Mouse (Mus musculus) intestine, embryonic 16.5 days (tissue): ENCODE data around the gene Psmb11. TPM values are rescaled to one million over a fixed set of nuclear protein-coding genes. Genes with fewer than 3 reads are reported as not detected.

Experiments
- ATAC-seq: fragments of 200-750 bp; cut with Nextera tagmentation; 2 replicates; pipeline ENCODE4 v1.8.0; 2017; ENCODE audit warnings: moderate TSS enrichment, moderate library complexity
- H3K27ac ChIP-seq: fragments of 300-500 bp; sonication (generic); 2 replicates; pipeline ENCODE4 v1.5.1; 2014; ENCODE audit warnings: mild to moderate bottlenecking, low read length
- H3K27me3 ChIP-seq: fragments of 300-500 bp; sonication (generic); replicated peaks from 2 replicates; pipeline ENCODE4 v1.6.1; 2014; ENCODE audit warnings: low read length, control low read depth, mixed read lengths; ENCODE audit not compliant: control insufficient read depth, insufficient read depth
- H3K36me3 ChIP-seq: fragments of 300-500 bp; sonication (generic); 2 replicates; pipeline ENCODE4 v1.6.1; 2014; ENCODE audit warnings: low read length, control low read depth; ENCODE audit not compliant: control insufficient read depth, insufficient read depth
- H3K4me1 ChIP-seq: fragments of 300-500 bp; sonication (generic); 2 replicates; pipeline ENCODE4 v1.6.1; 2014; ENCODE audit warnings: low read length, control low read depth, mixed read lengths; ENCODE audit not compliant: control insufficient read depth, insufficient read depth
- H3K4me2 ChIP-seq: fragments of 300-500 bp; sonication (generic); 2 replicates; pipeline ENCODE4 v1.6.1; 2014; ENCODE audit warnings: low read depth, low read length, control low read depth
- H3K4me3 ChIP-seq: fragments of 300-500 bp; sonication (generic); 2 replicates; pipeline ENCODE4 v1.5.1; 2014; ENCODE audit warnings: mild to moderate bottlenecking, low read length
- H3K9ac ChIP-seq: fragments of 300-500 bp; sonication (generic); 2 replicates; pipeline ENCODE4 v1.6.1; 2014; ENCODE audit warnings: low read depth, low read length
- H3K9me3 ChIP-seq: fragments of 300-500 bp; sonication (generic); 2 replicates; pipeline ENCODE4 v1.6.1; 2016; ENCODE audit warnings: low read length, control low read depth; ENCODE audit not compliant: control insufficient read depth
- WGBS: fragments of 180-500 bp; shearing (Covaris S2); extraction: QIAGEN DNeasy Blood & Tissue Kit; methylation state at CpG from one replicate; pipeline ENCODE4 v1.1.7; 2014; 5-methylcytosine and 5-hydroxymethylcytosine counted together
- polyA plus RNA-seq: library from polyadenylated mRNA; unstranded; fragments of >200 nt; fragmentation: Nextera tagmentation; extraction: Ambion mirVana; gene quantifications from 2 replicates; pipeline ENCODE4 v1.2.1, GENCODE M21; 2015

Gene Psmb11
- polyA plus RNA-seq, 1 experiment from 2014 or later: not detected

DNA sequence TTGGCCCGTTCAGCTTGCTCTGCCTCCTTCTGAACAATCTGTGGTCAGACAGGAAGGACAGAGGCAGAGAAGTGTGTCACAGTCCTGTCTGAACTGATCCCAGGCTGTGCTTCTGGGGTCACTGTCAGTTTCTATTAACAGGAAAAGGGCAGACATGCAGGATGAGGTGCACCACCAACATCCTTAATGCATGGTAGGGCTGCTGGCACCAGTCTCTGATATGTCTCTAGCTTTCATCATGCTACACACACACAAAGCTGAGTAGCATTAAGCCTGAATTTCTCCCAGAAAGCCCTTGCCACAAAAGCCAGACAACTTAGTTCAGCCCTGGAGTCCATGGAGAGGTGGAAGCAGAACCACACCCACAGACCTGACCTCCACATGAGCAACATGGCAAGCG, 21.8 kb downstream of the Psmb11 start:
- Histone ChIP-seq H3K27ac (no peak overlapping the region), H3K4me2 (no peak overlapping the region), H3K9ac (no peak overlapping the region), H3K9me3 (no peaks in the 10 kb centered on the region), H3K36me3 (peaks cover 29% of the 10 kb centered on the region), H3K4me1 (peaks cover 7% of the 10 kb centered on the region), H3K27me3 (no peaks in the 10 kb centered on the region), H3K4me3 (no peak overlapping the region)
- WGBS: 79% methylated on average over 2 of the region's 2 CpGs
- no peak for ATAC-seq

- no peak overlapping the region for H3K4me2 ChIP-seq
- 88% methylated on average over 9 of the region's 9 CpGs for WGBS
- H3K4me1 ChIP-seq: peaks cover 7% of the 10 kb centered on the region
- ATAC-seq: no peak
- no peak overlapping the region for H3K9ac ChIP-seq
- peaks cover 32% of the 10 kb centered on the region for H3K36me3 ChIP-seq
- H3K27me3 ChIP-seq: no peaks in the 10 kb centered on the region
- no peak overlapping the region for H3K27ac ChIP-seq
- no peak overlapping the region for H3K4me3 ChIP-seq
- H3K9me3 ChIP-seq: no peaks in the 10 kb centered on the region
These were observed 23.1 kb downstream of the Psmb11 start for GRCm38 (mm10) chr14:54644294-54644693.

DNA sequence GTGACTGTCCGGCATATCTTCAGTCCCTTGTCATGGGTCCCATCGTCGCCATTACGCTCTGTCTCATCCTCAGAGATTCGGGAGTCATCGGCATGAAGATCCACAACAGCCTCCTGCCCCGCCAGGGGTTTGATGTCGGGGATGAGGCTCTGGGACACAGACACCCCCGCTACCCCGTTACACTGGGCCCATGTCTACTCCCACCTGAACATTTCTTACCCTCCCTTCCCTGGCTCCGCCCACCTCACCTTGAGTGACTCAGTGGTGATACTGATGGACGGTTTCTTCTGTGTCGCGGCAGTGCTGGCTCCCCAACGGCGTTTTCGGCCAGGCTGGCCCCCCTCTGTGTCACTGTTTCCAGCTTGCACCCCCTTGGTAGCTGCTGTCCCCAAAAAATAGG, 25.2 kb downstream of the Psmb11 start:
- H3K4me2 ChIP-seq: no peak overlapping the region

GRCm38 (mm10) chr14:54646898-54647636, 25.8 kb downstream of the Psmb11 start:
- peaks cover 14% of the 10 kb centered on the region for H3K4me1 ChIP-seq
- H3K4me2 ChIP-seq: no peak overlapping the region
- no peak overlapping the region for H3K9ac ChIP-seq
- no peaks in the 10 kb centered on the region for H3K27me3 ChIP-seq
- H3K36me3 ChIP-seq: peaks cover 50% of the 10 kb centered on the region
- H3K9me3 ChIP-seq: no peaks in the 10 kb centered on the region
- H3K27ac ChIP-seq: no peak overlapping the region
- no peak overlapping the region for H3K4me3 ChIP-seq
- 88% methylated on average over 8 of the region's 8 CpGs for WGBS
- ATAC-seq: no peak

More for the DNA sequence above, 25.2 kb downstream of the Psmb11 start:
- peaks cover 47% of the 10 kb centered on the region for H3K36me3 ChIP-seq
- H3K27me3 ChIP-seq: no peaks in the 10 kb centered on the region
- H3K9ac ChIP-seq: no peak overlapping the region
- no peak overlapping the region for H3K4me3 ChIP-seq
- no peak for ATAC-seq
- WGBS: 91% methylated on average over 17 of the region's 17 CpGs
- H3K27ac ChIP-seq: no peak overlapping the region
- H3K9me3 ChIP-seq: no peaks in the 10 kb centered on the region
- H3K4me1 ChIP-seq: peaks cover 8% of the 10 kb centered on the region

GRCm38 (mm10) chr14:54647900-54648299, 26.7 kb downstream of the Psmb11 start:
- ATAC-seq: no peak
- Histone ChIP-seq H3K4me3 (no peak overlapping the region), H3K4me1 (peaks cover 23% of the 10 kb centered on the region), H3K27ac (no peak overlapping the region), H3K9ac (no peak overlapping the region), H3K4me2 (no peak overlapping the region), H3K9me3 (no peaks in the 10 kb centered on the region), H3K27me3 (no peaks in the 10 kb centered on the region), H3K36me3 (peaks cover 50% of the 10 kb centered on the region)
- WGBS: 80% methylated on average over 4 of the region's 4 CpGs

DNA sequence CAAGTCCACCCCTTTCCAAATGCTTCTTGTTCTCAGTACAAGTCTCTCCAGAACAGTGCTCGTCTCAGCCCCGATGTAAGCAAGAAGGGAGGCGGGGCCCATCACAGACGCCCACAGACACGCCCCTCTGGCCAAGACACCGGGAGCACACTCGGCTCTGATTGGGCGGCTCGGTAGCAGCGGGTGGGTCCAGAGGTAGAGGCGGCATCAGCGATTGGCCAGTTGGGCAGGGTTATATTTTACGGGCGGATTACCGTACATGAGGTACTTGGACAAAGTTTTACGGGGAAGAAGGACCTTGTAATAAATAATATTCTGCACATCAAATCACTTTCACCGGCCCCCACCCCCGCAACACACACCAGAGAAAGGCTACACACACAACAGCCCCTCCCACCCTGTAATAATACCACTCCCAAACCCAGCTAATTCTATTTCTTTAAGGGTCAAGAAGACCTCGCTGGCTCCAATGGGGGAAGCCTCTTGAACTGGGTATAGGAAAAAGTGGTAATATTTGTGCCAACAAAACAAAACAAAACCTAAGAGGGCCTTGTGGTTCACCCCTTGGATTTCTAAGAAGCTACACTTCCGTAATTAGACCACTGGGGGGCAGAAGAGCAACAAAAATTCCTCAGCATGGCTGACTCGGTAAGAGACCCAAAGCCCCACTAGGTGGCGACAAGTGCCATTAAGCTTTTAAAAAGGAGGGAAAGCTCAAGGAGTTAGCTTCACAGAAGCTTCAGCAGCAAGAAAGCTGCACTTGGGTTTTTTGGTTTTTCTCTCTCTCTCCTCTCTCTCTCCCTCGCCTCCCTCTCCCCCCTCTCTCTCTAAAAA, 29.6 kb downstream of the Psmb11 start:
- peak; percentile 45 for ATAC-seq
- Histone ChIP-seq H3K9ac (no peak overlapping the region), H3K4me1 (peaks cover 31% of the 10 kb centered on the region), H3K27ac (no peak overlapping the region), H3K4me3 (no peak overlapping the region), H3K27me3 (no peaks in the 10 kb centered on the region), H3K36me3 (peaks cover 37% of the 10 kb centered on the region), H3K9me3 (no peaks in the 10 kb centered on the region), H3K4me2 (no peak overlapping the region)
- WGBS: 60% methylated on average over 23 of the region's 23 CpGs

- no peaks in the 10 kb centered on the region for H3K9me3 ChIP-seq
- H3K36me3 ChIP-seq: peaks cover 37% of the 10 kb centered on the region
- H3K27ac ChIP-seq: no peak overlapping the region
- no peak for ATAC-seq
- peak overlapping the region; percentile 27; the same call in 1 of the 2 replicates for H3K9ac ChIP-seq
- H3K4me1 ChIP-seq: peaks cover 31% of the 10 kb centered on the region
- no peak overlapping the region for H3K4me3 ChIP-seq
- H3K4me2 ChIP-seq: no peak overlapping the region
- no peaks in the 10 kb centered on the region for H3K27me3 ChIP-seq
- 67% methylated on average over 4 of the region's 4 CpGs for WGBS
These were observed 30.3 kb downstream of the Psmb11 start for GRCm38 (mm10) chr14:54651556-54651955.

DNA sequence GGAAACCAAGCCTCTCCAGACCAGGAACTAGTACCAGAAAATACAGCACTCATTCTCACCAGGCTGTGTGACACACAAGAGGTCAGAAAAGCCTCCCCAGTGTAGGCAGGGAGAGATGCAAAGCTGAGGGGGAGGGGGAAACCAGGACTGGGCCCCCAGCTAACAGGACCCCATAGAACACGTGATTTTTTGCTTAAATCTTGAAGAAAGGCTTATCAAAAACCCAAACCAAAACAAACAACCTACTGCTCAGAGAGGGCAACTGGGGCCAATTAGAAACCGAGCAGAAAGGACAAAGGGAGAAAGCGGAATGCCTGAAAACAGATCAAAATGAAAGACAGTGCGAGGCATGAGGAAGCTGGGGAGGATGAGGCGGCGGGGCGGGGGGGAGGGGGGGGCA, 31.6 kb downstream of the Psmb11 start:
- Histone ChIP-seq H3K9ac (peak overlapping the region; percentile 85), H3K36me3 (peaks cover 37% of the 10 kb centered on the region), H3K4me3 (peak overlapping the region; percentile 70), H3K27ac (peak overlapping the region; percentile 81), H3K4me2 (peak overlapping the region; percentile 87), H3K4me1 (peaks cover 31% of the 10 kb centered on the region), H3K9me3 (no peaks in the 10 kb centered on the region), H3K27me3 (no peaks in the 10 kb centered on the region)
- WGBS: under 1% methylated on average over 7 of the region's 7 CpGs
- no peak for ATAC-seq

DNA sequence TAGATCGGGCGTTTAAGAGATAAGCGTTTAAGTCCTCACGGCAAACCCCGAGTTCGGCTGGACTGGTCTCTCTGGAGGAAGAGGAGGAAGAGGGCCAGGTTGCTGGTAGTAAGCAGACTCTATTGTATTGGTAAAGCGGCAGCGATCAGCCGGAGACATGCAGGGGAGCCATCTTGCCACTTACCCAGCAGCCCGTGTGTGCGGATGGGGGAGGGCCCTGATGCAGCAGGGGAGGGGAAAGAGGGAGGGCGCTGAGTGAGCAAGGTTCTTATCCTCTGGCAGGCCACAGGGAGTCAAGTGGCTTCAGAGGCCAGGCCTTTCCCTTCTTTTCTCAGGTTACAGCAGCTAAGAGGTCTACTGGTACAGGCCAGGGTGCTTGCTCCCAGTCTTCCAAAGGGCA, 32.3 kb downstream of the Psmb11 start:
- Histone ChIP-seq H3K27ac (peak overlapping the region; percentile 81), H3K9me3 (no peaks in the 10 kb centered on the region), H3K4me3 (peak overlapping the region; percentile 70), H3K9ac (peak overlapping the region; percentile 85), H3K36me3 (peaks cover 37% of the 10 kb centered on the region), H3K4me1 (peaks cover 31% of the 10 kb centered on the region), H3K4me2 (peak overlapping the region; percentile 87), H3K27me3 (no peaks in the 10 kb centered on the region)
- ATAC-seq: peak; percentile 91
- under 1% methylated on average over 12 of the region's 12 CpGs for WGBS
